Mouse (Mus musculus): ENCODE results near the gene Bloc1s1.

Gene Bloc1s1

DNA sequence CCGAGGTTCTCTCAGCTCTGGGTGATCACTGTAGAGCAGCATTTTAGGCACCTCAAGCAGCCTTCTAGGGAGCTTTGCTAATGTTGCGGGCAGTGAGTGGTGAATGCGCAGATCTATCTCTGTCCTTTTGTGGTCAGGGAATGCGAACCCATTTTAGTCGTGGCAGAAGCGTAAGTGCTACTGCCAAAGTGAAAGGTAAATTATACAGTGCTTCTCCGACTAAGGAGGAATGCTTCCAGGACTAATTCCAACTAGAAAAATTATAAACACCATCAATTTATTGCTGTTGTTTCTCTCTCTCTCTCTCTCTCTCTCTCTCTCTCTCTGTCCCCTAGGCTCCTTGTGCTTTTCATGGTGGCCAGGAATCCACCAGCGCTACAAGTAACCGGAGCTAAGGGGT is at the start of gene Bloc1s1:
TSS of gene Bloc1s1 (minus strand) at position 101 of the 400 bp plus-strand sequence.
- no peak for DNase-seq (ENCODE audit: inconsistent age in 2 of 2, low spot score in 1 of 2)

DNA sequence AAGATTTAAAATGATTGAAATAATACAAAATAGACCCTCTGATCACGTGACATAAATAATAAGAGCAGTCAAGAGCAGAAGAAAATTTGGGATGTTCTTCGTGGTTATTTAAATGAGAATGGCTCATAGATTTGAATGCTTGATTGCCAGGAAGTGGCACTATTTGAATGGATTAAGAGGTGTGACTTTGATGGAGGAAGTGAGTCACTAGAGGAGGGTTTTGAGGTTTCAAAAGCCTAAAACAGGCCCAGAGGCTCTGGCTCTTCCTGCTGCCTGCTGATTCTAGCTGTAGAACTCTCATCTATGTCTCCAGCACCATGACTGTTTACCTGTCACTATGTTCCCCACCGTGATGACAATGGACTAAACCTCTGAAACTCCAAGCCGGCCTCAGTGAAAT is 49.0 kb upstream of the Bloc1s1 start:
- no peak for DNase-seq (ENCODE audit: inconsistent age in 2 of 2, low spot score in 1 of 2)

DNA sequence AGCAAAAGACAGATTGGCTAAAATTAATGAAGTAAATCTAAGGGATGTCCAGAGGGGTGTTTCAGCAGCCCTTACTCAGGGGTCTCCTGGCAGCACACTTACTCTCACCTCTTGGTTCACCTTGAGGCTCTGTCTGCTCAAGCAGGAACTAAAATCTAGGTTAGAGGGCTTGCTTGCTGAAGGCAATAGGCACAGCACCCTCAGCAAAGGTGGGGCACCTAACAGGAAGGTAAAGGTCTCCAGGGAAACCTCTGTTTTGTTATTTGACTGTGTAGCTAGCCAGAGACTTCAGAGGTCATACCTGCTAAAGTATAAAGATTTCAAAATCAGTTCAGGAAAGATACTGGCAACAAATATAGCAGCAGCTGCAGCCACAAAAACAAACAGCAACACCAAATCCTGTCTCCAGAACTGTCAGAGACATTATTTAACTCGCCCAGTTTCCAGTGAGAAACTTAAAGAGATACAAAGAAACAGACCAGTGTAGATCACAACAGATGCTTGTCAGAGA is 47.0 kb upstream of the Bloc1s1 start:
- no peak for DNase-seq (ENCODE audit: inconsistent age in 2 of 2, low spot score in 1 of 2)

DNA sequence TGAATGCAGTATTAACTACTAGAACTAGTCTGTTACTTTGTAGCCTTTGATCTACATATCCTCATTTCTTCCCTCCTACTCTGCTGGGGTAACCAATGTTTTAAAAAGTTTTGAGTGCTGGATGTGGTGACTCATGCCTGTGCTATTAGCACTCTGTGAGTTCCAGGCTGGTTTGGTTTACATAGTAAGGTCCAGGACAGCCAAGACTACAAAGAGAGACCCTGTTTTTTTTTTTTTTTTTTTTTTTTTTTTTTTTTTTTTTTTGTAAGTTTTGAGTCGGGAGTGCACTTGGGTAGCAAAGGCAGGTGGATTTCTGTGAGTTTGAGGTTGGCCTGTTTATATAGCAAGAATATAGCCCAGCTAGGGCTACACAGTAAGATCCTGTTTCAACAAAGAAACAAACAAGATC is 44.5 kb upstream of the Bloc1s1 start:
- no peak for DNase-seq (ENCODE audit: inconsistent age in 2 of 2, low spot score in 1 of 2)

DNA sequence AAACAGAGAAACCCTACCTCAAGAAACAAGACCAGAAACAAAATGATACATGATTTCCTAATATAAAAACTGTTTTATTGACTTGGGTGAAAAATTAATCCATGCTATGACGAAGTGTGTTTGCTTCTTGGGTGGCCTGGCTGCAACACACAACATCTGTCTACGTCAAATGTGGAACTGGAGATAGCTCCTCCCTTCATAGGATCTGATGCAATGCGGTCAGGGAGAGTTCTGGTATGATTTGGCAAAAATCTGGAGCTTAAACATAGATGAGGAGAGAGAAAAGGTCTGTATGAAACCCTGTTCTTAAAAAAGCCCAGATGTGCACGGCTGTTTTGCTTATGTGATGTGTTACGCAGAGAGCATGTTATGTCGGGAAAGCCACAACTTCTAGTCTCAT is 42.0 kb upstream of the Bloc1s1 start:
- no peak for DNase-seq (ENCODE audit: inconsistent age in 2 of 2, low spot score in 1 of 2)

DNA sequence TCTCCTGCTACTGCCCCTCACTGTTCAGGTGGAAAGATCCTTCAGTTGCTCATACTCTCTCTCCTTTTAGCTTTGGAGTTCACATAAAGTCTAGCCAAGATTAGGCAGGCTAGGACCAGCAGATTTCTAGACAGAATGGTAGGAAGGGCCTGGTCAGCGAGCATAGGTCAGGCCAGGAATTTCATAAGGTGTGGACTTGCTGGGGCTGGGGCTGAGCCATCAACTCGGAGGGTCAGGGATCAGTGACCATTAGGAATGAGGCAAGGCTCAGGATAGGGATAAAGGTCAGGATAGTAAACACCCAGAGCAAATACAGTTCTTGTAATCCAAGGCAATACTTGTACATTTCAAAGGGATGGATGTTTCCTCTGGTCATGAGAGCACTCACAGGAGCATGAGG is 41.1 kb upstream of the Bloc1s1 start:
- no peak for DNase-seq (ENCODE audit: inconsistent age in 2 of 2, low spot score in 1 of 2)

DNA sequence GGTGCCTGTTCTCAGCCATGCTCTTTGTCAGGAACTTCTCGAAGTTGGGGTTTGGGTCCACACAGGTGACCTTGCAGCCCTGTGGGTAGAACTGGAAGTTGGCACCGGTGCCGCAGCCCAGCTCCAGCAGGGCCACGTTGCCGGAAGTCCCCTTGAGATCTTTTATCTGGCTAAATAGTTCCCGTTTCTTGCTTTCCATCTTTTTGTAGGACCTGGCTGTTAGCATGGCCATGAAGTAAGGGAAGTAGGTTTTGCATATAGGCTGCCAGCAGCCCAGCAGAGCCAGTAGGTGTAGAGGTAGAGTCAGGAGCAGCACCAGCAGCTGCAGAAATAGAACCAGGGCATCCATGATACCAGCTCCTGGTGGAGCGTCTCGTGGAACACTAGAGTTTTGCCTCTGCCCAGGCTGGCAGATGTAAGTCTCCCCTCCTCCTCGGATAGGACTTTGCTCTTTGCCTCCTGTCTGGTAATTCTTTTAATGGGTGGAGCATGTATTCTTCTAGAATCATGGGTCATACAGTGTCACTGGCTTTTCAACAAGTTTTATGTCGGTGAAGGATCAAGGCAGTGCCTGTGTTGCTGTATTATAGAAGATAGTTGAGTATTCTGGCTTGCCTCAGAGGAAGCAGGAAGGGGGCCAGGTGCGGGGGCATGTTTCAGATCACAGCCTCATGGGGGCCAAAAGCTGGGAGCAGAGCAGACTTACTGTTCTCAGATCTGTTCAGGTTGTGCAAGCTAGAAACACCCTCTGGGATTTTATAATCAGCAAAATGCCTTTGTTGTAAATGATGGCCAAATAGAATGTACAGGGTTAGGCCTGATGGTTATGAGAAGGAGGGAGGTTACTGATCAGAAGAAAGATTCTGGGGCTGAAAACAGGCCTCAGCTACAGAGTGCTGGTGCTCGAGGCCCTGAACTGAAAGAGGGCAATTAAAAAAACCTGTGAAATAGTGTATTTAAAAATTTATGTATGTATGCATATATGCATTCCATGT is 37.1 kb upstream of the Bloc1s1 start, which contains the start of gene Mettl7b:
TSS of gene Mettl7b (minus strand) at position 399 of the 995 bp plus-strand sequence.
- DNase-seq (ENCODE audit: inconsistent age in 2 of 2, low spot score in 1 of 2): no peak

DNA sequence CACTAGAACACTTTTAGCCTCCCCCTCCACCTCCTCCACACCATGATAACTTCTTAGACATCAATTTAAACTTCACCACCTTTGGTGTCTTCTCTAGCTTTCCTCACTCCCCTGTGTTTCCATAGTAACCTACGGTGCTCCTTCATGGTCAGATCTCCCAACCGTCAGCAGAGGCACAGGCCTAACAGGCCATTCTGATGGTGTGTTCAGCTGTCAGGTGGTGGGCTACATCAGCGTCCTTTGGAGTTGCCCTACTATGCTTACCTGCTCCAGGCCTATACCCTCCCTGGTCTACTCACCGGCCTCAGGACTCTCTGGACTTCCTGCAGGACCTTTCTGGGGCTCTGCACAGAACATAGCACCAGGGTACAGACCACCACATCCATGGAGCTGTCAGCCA is 36.3 kb upstream of the Bloc1s1 start:
- DNase-seq (ENCODE audit: inconsistent age in 2 of 2, low spot score in 1 of 2): no peak

DNA sequence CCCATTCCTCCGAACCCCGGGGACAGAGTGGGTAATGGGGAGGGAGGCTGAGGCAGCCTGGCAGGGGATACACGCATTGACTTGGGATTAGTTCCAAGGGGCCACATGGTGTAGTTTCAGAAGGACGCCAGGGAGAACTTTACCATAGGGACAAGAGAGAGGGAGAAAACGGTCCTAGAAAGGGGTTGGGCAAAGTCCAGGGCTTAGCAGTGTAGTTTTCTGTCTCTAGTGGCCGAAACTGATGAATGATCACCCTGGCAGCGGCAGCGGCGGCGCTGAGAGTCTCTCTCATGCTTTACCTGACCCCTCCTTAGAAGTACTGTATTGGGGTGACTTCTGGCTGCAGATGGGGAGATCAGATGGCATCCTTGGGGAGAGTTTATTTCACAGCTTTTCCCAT is 34.5 kb upstream of the Bloc1s1 start:
- no peak for DNase-seq (ENCODE audit: inconsistent age in 2 of 2, low spot score in 1 of 2)

DNA sequence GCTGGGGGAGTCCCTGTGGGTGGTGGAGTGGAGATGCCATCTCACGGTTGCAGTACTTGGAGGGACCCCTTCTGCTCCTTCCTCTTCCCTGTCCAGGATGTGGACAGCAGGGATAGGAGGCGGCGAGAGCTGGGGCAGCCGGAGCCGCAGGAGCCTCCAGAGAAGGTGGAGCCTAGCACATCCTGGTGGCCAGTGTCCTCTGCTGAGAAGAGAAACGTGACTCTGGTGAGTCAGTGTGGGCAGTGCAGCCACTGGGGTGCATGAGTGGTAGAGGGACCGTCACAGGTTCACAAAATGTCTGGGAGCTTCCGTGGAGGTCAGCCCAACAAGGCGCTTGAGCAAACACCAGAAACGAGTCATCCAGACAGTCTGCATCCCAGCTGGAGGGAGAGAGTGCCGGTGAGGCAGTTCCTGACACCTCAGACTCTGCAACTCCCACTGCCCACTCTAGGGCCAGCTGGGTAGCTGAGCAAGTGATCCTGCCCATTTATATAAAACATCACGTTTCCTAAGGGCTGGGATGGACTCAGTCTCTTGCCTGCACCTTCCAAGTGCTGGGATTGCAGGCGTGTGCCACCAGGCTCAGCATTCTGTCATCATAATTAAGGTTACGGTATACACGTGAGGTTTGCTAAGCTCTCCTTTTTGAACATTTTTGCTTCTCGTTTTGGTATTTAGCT is 26.5 kb upstream of the Bloc1s1 start:
- DNase-seq (ENCODE audit: inconsistent age in 2 of 2, low spot score in 1 of 2): peak in 1 of 2 experiments; percentile 2

DNA sequence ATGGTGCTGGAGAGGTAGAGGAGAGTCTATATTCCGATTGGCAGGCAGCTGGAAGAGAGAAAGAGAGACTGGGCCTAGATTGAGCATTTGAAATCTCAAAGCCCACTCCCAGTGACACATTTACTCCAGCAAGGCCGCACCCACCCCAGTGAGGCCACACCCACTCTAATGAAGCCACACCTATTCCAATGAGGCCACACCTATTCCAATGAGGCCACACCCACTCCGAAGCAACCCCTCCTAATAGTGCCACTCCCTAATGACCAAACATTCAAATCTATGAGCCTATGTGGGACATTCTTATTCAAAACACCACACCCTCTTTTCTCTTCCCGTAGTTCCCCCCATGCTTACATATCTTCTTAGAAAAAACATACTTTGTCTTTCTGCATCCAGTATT is 23.7 kb upstream of the Bloc1s1 start:
- DNase-seq (ENCODE audit: inconsistent age in 2 of 2, low spot score in 1 of 2): no peak

DNA sequence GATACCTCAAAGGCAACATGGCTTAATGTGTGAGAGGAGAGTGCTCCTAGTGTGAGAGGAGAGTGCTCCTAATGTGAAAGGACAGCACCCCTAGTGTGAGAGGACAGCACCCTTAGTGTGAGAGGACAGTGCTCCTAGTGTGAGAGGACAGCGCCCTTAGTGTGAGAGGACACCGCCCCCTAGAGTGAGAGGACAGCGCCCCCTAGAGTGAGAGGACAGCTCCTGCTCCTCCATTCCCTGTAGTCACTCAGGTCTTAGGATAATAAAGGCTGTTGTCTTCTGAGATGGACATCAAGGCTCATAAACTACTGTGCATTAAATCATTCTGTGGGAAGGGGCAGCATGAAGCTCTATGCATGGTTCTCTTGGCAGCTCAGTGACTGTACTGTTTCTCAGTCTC is 21.8 kb upstream of the Bloc1s1 start:
- DNase-seq (ENCODE audit: inconsistent age in 2 of 2, low spot score in 1 of 2): peak; percentile 49 to 77

DNA sequence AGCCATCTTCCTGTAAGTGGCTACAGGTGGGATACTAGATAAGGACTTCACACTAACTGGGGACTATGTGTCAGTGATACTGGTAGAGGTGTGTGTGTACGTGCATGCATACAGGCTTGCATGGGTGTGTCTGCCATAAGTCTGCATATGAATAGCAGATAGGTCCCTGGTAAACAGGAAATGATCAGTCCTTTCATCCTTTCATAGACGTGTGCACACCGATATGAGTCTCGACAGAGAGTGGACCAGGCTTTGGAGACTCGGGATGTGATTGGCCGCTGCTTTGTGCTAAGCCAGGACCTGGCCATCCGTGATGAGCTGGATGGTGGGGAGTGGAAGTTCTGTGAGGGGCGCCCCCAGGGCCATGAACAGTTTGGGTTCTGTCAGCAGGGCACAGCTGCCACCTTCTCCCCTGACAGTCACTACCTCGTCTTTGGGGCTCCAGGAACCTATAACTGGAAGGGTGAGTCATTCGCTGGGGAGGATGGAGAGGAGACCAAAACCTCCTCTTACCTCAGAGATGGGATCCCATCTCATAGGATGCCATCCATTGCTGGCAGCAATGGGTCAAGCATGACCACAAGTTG is 16.7 kb upstream of the Bloc1s1 start:
- DNase-seq (ENCODE audit: inconsistent age in 2 of 2, low spot score in 1 of 2): no peak

DNA sequence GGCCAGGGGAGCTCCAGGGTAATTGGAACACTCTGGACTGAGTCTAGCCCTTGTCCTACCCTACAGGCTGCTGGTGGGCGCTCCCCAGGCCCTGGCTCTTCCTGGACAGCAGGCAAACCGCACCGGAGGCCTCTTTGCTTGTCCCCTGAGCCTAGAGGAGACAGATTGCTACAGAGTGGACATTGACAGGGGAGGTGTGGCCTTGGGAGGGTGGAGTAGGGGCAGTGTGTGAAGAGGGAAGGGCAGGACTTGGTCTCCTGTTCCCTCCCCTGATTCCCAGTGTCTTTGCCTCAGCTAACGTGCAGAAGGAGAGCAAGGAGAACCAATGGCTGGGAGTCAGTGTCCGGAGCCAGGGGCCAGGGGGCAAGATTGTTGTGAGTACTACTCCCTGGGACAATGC is 15.1 kb upstream of the Bloc1s1 start:
- DNase-seq (ENCODE audit: inconsistent age in 2 of 2, low spot score in 1 of 2): no peak

DNA sequence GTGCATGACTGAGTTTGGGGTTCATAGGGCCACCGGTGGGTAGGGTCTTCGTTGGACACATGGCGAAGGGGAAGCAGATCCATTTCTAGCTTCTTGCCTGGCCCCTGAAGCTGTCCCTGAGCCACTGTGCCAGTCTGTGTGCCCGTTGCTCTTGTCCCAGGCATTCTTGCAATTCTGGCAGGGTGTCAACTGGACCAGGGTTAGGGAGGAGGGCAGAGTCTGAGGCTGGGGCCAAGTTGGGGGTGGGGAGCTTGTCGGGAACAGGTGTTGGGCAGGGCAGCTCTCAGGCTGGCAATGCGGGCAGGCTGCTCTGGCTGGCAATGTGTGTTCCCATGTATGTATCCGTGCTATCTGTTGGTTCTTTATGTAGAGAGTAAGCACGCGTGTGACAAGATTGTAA is 14.6 kb upstream of the Bloc1s1 start:
- DNase-seq (ENCODE audit: inconsistent age in 2 of 2, low spot score in 1 of 2): peak; percentile 31 to 79

DNA sequence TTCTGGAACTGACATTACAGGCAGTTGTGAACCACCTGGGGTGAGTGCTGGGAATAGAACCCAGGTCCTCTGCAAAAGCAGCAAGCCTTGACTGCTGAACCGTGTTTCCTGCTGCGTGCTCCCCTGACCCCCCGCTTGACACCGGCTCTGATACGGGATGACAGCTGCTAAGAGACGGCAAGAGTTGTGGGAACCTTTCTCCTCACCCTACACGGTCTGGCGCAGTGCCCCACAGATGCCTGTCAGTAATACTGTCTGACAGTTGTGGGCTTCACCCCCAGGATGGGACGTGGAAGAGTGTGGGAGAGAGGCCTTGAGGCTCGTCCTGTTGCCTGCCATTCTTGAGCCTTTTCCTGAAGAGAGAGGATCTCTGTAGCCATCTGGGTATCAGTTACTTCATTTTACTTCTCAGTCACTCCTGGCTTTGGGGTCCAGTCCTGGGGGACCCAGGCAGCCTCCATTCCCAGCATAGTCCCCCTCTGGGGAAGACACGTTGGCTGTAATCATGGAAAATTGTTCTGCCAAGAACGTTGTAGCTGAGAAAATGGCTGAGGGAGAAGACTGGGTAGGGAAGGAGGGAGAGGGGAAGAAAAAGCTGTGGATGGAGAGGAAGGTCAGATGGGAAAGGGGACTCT is 14.0 kb upstream of the Bloc1s1 start:
- DNase-seq (ENCODE audit: inconsistent age in 2 of 2, low spot score in 1 of 2): no peak

DNA sequence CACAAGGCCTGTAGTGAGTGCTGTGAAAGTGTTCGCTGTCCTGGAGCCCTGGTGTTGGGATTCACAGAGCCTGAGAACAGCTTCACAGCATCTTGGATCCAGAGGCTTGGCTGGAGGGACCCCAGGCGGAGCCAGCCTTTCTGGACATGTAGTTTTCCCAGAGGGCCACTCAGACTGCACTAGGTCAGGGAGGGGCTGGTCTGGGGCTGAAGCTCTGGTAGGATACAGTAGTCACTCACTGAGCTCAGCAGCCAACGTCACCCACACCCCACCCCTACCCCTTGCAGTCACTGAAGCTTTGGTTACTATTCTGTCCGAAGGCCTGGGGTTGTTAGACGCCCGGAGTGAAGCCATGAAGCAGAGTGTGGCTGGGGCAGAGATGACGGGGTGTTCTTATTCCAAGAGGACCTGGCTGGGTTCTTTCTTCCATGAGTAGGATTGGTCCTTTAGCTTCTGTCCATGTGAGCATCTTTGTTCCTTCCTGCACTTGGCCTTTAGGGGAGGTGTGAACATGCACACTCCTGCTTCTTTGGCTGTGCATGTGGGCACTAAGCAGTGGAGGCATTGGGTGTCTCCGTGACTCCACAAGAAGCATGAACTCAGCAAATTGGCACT is 12.1 kb upstream of the Bloc1s1 start:
- DNase-seq (ENCODE audit: inconsistent age in 2 of 2, low spot score in 1 of 2): no peak

DNA sequence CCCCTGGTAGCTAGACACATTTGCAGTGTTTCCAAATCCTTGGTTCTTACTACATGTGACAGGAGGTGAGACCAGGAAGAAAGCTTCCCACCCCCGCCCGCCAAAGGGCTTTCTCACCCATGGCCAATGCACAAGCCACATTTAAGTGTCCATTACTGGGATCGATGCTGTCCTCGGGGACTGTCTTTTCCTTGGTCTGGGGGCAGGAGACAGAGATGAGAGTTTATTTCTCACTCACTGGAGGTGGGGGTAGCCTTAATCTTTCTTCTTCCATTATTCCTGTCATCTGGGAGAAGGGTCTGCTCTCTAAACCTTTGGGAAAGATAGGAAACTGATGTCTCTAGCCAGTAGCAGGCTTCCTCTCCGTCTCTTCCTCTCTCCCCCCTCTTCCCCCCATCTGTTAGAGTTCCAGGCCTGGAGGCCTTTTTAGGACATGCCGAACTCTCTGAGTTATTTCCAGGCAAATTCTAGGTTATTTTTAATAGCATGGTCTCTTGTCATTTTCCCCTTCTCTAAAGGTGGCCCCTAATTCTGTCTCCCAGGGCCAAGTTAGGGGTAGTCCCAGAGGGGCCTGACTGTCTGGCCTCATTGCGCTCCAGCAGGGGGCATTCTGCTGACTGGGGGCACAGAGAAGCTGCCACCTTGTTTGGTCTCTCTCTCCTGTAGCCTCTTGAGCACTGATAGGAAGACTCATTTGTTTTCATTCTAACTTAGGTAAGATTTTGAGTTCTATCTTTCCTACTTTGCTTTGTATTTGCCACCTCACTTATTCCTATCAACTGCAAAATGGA is 11.4 kb upstream of the Bloc1s1 start:
- DNase-seq (ENCODE audit: inconsistent age in 2 of 2, low spot score in 1 of 2): no peak

DNA sequence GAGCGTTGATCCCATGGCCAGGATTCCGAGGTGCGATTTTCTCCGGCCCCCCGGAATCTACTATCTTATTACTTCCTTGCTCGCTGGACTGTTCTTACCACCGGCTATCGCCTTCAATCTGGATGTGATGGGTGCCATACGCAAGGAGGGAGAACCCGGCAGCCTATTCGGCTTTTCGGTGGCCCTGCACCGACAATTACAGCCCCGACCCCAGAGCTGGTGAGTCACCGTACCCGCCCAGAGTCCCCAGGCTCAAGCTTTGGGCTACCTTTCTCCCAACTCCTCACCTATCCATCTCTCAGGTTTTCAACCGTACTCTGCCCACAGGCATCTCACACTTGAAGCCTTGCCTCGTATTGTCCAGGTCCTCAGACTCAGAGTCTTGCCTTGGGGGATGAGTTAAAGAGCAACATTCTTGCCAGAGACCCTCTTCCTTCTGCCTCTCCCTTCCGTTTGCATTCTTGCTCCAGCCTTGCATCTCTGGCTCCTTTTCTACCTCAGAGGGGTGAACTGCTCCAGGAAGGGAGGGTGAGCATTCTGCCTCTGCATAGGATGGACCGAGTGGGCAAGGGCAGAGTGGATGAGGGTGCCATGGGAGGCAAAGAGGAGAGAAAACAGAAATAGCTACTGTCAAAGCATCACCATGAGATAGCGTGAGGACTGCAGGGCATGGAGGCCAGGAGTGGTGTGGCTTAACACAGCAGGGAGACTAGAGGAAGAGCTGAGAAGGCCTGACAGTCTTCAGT is 10.3 kb upstream of the Bloc1s1 start:
- peak in 1 of 2 experiments; percentile 43 for DNase-seq (ENCODE audit: inconsistent age in 2 of 2, low spot score in 1 of 2)
